Mouse (Mus musculus) urinary bladder, adult 18-20 months (tissue): ENCODE data around the gene Ugt1a5.
"Not testable (repeated sequence)": the region's sequence is repeated elsewhere in the genome, so short reads cannot be mapped to it uniquely, and the experiment has no call there.

Experiments used
- DNase-seq, 2 experiments: peaks; one replicate each; pipeline ENCODE4 v3.0.0; 2022; ENCODE audit warnings: low spot score in 2 of 2, mixed read lengths in 2 of 2

Gene Ugt1a5

DNA sequence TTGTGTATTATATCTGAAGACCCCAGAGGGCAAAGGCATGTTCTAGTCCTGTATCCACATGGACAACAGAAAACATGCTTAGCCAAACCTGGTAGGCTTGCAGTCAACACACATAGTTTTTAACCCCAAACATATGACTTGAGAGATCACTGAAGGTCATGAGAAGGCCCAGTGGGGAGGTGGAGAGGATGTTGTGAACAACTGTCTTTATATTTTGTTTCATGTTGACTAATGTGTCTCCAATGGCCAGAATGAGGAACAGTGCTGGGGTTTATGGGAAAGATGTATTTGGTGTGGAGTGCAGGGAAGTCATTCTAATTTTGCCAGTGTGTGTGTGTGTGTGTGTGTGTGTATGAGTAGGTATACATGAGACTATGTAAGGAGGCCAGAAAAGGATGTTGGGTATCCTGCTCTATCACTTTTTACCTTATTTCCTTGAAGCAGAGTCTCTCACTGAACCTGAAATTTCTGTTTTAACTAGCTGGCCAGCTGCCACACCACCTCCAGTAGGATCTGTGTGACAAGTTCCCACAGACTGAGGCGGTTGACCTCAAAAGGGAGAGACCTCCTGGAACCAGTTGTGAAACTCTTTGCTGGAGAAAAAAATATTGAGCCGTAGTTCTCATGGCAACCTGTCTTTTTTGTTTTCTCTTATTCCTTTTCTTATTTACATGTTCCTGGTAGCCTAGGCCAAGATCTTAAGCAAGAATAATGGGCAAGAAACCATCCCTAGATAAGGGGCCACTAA is 58.4 kb downstream of the Ugt1a5 start:
- peak in 1 of 2 experiments; percentile 77 for DNase-seq

DNA sequence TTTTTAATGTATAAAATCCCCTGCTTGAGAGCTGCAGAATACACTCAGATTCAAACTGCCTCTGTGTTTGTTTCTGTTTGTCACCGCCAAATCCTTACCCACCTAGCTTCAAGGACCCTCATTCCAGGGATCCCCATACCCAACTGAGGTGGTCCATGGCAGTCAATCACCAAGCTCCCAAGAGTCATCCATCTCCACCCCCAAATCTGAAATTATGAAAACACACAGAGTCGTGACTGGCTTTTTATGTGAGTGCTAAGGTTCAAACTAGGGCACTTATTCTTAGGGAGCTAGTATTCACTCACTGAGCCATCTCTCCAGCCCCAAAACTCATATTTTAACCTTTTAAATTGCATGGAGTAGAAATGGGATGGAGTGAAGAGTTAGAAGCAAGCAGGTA is 59.5 kb downstream of the Ugt1a5 start:
- not testable (repeated sequence) for DNase-seq

DNA sequence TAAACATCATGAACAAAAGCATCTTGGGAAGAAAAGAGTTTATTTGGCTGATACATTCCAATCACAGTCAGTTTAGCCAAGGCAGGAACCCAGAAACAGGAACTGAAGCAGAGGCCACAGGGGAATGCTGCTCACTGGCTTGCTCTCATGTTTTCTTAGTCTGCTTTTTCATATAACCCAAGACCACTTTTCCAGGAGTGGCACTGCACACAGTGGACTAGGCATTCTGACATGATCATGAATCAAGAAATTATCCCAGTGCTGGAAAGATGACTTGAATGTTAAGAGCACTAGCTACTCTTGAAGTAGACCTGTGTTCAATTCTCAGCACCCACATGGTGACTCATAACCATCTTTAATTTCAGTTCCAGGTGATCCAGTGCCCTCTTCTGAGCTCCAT is 59.9 kb downstream of the Ugt1a5 start:
- DNase-seq: no peak

DNA sequence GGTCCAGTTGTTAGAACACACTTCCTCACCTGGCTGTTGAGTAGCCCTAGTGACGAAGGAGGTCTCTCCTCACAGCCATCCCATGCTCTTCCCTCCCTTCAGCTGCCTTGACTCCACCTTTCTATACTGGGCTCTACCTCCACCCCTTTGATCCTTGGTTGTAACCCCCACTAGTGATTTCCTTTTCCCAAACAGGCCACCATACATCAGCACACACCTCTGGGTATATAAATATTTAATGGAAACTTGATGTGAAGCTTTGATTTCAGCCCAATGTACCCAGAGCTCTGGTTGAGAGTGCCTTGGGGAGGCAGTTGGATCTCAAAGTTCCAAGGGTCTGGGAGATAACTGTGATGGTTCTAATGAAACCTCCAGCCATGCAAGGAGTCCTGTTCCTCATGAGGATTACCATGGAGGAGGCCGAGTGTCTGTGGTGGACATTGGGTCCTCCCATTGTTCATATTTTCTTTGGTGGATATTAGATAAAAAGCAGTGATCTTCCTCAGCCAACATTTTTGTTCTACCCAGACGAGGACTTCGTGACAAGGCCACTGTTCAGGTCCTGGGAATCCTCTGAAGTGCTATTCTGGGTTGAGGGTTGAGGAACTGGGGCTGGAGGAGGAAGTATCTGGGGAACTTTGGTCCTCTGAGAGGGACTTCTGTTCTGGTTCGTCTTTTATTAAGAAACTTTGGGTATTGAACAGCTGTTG is 61.0 kb downstream of the Ugt1a5 start, which contains the start of gene Mroh2a:
TSS of gene Mroh2a (plus strand) at position 317 of the 710 bp plus-strand sequence.
- DNase-seq: peak in 1 of 2 experiments; percentile 11

DNA sequence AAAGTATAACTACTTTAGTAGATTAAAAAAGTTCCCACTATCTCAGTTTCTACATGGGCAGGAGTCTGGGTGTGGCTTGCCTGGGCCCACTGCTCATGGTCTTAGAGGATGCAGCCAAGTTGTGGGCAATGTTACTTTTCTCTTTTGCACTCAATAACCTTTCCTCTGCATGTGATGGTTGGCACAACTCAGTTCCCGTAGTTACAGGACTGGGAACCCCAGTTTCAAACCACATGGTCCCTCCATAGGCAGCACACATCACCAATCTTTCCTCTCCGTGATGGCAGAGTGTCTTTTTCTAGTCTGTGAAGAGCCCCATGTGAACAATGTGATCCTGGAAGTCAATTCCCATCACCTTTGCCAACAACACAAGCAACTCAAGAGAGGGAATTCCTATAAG is 61.7 kb downstream of the Ugt1a5 start:
- no peak for DNase-seq

DNA sequence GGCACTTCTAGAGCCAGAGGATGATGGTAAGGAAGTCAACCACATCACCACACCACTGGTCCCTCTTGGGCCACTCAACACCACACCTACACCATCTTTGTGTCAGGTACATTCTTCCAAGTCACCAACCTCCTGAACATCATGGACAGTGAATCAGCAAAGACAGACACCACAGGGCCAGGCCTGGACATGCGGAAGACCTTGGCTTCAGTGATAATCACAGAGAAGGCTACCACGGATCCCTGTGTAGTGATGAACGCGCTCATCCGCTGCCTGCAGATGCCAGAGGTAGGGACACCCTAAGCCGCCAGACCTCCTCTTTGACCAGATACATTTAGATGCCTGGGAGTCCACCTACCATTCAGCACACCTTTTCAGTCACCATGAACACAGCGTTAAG is 62.3 kb downstream of the Ugt1a5 start:
- peak in 1 of 2 experiments; percentile 18 for DNase-seq

DNA sequence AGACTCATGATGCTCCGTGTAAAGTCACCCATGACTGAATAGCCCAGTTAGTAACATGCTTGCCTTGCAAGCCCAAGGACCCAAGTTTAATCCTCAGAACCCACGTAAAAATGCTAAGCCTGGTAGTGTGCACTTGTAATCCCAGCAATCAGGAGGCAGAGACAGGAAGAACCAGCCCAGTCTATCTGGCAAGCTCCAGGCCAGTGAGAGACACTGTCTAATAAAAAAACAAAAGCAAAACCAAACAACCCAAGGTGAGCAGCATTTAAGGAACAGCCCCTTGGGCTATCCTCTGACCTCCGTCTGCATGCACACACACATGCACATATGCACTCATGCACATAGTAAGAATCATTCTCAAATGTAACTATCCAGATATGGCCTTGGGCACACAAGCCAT is 63.8 kb downstream of the Ugt1a5 start:
- no peak for DNase-seq

DNA sequence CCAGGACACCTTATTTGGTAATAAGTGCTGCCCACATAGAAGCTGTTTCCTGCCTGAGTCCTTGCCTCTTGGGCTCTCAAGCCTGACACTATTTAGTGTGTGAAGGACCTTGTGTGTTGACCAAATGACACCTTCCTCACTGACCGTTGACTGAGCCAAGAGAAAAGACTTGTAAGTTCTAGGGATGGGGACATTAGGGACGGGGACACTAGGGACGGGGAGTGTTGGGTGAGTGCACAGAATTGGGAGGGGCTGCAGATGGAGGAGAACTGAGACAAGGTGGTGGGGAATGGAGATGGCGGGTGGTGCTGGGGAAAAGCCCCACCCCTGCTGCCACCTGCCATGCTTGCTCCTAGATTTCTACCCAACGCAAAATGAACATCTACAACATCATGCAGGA is 64.2 kb downstream of the Ugt1a5 start:
- DNase-seq: peak in 1 of 2 experiments; percentile 23

DNA sequence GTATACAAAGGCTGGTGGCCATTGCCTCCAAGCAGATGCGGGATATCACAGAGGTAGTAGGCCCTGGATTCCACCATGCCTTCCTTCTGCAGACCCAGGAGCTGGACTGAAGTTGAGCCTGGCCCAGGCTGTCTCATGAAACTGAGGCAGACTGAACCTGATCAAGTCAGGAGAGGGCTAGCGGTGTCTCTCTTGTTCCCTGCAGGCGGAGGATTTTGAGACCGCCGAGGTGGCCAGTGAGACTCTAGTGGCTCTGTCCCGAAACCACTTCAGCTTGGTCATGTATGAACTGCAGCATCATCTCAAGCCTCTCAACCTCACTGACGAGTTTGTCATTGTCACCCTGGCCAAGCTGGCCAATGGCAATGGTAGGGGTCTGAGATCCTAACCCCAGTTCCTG is 64.6 kb downstream of the Ugt1a5 start:
- peak in 1 of 2 experiments; percentile 6 for DNase-seq

DNA sequence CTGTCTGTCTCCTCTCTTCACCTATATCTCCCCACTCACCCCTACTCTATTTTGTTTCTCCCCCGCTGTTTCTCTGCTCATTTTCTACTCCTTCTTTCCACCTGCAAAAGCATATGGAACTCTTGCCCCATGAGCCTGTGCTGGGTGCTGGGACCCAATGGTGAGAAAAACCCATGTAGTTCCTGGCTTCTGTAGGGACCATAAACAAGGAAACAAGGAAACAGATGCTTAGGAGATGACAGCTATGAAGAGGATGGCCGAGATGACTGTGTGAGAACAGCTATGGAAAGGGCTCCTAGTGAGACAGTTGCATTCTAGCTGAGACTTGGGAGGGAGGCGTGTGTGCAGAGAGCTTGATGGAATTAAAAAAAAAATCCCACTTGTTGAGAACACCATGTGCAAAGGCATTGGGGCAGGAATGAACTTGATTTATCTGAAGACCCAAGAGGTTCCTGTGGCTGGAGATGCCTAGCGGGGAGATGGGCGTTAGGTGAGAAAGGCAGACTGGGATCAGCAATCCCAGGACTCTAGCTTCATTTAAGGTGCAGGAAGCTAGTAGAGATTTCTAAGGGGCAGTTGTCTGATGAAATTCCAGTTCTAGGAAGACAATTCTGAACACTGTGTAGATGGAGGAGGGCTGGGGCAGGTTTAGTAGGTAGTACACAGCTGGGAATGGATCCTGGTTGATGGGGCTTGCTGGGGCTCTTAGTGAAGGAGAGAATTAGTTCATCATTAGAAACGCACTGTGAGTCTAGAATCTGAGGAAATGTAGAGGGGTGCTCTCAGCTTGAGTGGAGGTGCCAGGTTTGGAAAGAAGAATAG is 65.4 kb downstream of the Ugt1a5 start:
- DNase-seq: no peak

DNA sequence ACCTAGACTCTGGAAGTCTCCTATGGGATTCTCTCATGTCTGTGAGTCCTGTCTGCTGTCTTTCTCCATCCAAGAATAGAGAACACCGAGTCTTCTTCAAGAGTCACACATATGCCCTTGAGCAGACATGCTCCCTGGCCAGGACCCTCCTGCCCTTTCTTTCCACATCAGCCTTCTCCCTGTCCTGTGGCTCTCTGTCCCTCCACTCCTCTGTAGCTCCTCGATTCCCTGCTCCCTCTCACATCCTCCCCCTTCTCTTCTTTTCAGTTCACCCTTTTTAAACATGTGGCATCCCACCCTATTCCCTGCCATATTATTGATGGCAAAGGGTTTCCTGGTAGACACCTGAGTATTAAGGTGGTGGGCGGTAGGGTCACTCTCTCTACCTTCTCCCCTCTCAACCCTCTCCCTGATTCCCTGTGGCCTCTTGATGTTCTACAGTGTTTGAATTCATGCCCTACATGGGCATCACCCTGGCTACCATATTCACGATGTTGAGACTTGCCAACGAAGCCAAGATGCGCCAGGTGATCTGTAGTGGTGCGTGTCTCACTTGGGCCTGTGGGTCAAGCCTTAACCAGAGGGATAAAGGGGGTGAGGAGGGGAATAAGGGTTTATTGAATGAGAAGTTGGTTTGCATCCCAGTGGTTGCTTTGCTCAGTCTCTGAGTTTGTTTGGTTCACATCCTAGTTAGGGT is 66.1 kb downstream of the Ugt1a5 start:
- DNase-seq: peak in 1 of 2 experiments; percentile 9

DNA sequence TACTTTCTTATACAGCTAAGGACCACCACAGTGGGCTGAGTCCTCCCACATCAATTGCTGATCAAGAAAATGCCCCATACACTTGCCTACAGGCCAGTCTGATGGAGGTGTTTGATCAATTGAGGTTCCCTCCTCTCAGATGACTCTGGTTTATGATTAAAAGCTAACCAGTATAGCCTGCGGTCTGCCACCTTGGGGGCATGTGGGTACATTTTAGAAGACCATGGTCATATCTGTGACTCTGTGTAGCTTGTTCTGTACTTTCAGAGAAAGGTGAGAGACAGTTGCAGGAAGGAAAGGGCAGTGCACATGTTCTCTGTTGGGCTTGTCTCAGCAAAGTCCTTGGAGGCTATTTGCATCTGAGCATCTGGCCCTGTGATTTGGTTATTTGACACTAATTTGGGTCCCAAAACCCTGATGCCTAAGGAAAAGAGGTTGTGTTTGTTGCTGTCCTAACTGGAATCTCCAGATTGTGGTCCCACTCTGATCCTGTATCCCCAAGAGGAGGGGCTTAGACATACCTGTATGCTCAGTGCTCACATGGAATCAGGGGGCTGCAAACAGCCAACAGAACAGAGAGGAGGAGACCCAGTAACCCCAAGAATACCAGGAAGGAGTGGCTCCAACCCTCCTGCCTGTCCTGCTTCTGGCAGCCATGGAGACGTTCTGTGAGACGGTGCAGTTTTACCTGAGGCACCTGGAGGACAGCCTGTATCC is 67.0 kb downstream of the Ugt1a5 start:
- no peak for DNase-seq

DNA sequence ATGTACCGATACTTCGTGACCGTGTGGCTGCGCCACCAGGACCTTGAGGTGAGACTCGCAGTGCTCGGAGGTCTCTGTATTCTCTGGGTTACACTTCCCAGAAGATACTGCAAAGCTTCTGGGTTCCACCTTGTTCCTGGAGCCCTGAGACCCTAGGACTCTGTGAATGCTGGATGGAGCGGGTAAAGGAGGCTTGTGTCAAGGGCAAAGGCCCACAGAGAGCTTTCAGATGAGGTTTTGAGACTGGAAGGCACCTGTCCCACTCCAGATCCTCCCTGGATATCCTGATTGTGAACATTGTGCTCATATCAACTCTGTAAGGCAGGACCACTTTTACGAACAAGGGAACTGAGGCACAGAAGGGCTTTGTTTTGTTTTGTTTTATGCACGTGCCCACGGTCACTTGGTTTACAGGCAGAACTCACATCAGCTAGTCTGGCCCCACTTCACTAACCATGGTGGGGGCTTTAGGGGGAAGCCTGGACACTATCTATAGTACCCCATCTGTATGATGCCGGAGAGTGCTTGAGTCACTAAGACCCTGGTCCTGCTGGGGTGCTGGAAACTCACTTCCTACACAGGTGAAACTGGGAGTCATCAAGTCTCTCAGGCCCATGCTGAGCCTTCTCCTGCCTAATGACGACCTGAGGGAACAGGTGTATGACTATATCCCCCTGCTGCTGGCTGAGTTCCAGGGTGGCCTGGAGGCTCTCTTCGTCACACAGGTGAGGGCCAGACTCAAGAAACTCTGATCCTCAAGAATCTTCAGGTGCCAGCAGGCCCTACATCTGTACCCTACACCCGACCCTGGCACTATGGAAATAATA is 67.8 kb downstream of the Ugt1a5 start:
- no peak for DNase-seq

DNA sequence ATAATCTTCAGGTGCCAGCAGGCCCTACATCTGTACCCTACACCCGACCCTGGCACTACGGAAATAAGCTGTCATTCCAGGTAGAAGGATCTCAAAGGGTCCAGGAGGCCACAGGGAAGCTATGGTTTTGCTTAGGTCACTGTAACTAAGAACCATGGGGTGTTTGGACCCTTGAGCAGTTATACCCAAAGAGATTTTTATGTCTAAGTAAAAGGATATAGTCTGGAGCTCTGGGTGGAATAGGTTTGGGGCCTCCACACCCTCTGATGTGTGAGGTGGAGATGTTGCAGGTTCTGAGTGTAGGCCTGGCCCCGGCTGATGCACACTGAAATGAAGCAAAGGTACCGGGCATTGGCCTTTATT is 68.4 kb downstream of the Ugt1a5 start:
- DNase-seq: no peak

DNA sequence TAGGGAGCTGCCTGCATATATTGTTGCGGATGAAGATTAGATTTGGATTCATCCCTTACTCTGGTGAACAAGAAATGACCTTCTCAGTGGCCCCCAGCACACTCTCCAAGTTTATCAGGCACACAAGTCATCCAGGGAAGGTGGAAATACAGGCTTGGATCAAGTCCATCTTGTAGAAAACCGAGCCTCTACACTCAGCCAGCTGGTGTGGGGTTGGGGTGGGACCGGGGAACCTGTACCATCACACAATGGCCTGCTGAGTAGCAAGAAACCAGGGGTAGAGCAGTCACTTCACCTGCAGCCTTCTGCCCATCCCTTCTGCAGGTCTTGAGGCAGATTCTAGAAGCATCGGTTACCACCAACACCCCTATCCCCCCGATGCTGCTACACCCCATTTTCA is 68.8 kb downstream of the Ugt1a5 start:
- DNase-seq: no peak

DNA sequence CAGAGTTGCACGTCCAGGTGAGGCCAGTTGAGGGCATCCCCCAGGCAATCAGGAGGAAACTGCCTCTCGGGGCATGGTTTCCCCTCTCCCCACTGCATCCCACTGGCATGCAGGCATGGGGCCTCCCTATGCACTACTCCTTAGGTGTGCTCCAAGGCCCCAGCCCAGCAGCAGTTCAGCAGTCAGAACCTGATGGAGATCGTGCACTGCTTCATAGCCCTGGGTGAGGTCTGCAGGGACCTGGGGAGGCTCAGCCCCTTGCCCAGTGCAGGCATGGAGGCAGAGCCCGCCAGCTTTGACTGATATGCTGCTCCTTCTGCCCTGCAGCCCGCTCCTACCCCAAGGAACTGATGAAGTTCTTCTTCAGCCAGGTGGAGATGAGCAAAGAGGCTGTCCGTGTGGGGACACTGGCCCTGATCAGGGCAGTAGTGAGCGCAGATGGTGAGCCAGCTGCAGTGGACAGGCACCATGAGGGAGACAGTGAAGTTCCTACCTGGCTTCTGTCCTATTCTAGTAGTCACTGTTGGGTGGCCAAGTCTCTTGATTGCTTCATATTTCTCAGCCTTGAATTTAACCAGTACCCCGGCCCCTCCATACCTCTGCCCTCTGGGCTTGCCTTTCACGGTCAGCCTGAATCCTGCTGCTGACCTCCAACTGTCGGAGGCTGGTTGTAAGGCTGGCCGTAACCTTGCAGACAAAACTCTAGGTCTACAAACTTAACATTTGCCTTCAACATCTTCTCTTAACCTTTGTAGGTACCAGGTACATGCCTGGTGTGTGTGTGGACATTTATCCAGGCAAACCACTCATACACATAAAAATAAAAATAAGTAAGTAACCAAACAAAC is 69.5 kb downstream of the Ugt1a5 start:
- DNase-seq: no peak

DNA sequence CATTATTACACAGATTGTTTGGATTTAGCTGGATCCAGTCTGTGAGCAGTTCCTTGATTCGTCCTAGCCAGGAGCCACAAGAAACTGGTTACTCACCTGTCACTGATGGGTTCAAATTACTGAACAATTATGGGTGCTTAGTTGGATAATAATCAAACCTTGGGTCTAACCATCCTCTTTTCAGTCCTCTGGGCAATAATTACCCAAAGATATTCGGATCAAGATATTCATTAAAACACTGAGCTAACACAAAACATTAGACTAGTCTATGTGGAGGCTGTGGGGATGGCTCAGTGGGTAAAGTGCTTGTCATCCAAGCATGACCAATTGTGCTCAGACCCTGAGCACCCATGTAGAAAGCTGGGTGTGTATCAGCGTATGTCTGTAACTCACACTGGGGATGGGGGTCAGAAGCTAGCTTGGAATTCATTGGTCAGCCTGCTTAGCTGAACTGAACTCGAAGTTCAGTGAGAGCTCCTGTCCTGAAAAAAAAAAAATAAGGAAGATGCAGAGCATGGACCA is 70.1 kb downstream of the Ugt1a5 start:
- no peak for DNase-seq

DNA sequence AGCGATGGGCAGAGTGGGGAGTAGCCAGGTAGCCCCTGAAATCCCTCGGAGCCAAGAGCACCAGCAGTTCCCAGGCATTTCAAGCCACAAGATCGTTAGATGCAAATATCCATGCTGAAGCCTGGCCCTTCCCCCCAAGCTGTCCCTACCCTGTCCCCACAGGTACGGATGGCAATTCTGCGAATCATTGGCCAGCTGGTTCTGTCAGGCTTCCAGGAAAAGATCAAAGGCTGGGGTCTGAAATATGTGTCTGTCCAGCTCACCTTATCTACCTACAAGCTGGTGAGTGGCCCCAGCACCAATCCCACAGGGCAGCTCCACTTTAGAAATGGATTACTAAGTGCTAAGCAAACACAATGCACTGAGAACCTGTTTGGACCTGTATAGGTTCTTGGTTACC is 71.5 kb downstream of the Ugt1a5 start:
- DNase-seq: no peak

DNA sequence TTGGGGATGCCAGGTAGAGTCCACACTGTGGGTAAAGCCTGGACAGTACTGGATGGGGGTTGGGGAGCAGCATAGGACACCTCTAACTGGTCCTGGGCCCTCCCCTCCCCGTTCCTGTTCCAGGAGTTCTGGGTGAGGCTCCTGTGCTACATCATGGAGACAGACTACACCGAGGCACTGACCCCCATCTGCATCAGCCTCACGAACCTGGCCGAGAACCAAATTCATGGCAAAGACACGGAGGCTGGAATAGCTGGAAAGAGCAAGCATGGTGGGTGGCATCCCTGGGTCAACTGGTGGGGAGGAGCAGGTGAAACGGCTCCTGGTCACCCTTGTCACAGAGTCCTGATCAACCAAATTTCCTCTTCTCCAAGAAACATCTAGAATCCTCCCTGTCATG is 73.0 kb downstream of the Ugt1a5 start:
- no peak for DNase-seq
